In genomic region chr3:105515035-105515434, GRCm38 (mm10) we compare ENCODE assay signal across 22 mouse cellular contexts.
DNase-seq lines count a peak whose midpoint lies in the region; ATAC-seq lines count a peak whose summit lies in the region.
"Had no signal": no experiment of that assay in that cellular context is flagged by ENCODE, and none has a peak within 500 bp of the region (broad histone marks: within the 10 kb centered on the region; RNA-seq: fewer than 3 reads in every experiment).

No protein-coding gene starts in this region.

- no peak overlapping the region for H3K4me3 ChIP-seq in forebrain, embryonic 11.5 days (ENCODE audit: low read depth, low read length)
- H3K4me3 ChIP-seq in forebrain, embryonic 10.5 days, result no peak overlapping the region
- H3K4me3 ChIP-seq: embryonic facial prominence, embryonic 15.5 days; erythroblast, embryonic 14.5 days; forebrain, embryonic 12.5 days; heart, embryonic 10.5 days; hindbrain, embryonic 12.5 days had no signal

- no peak overlapping the region for H3K27ac ChIP-seq in forebrain, embryonic 11.5 days (ENCODE audit: low read depth, low read length)
- no peak overlapping the region for H3K27ac ChIP-seq in forebrain, embryonic 10.5 days
- H3K27ac ChIP-seq: embryonic facial prominence, embryonic 15.5 days; forebrain, embryonic 12.5 days; heart, embryonic 10.5 days; hindbrain, embryonic 12.5 days had no signal

- no peaks in the 10 kb centered on the region for H3K4me1 ChIP-seq in forebrain, embryonic 11.5 days (replicated peaks; ENCODE audit: control insufficient read depth, insufficient read depth, low read length)
- 0 out of 2 replicates have a peak, but pooled peaks cover 3% of the 10 kb centered on the region for H3K4me1 ChIP-seq in forebrain, embryonic 10.5 days
- H3K4me1 ChIP-seq: embryonic facial prominence, embryonic 15.5 days had no signal

- no peak overlapping the region for H3K4me2 ChIP-seq in forebrain, embryonic 11.5 days (ENCODE audit: low read depth, low read length, severe bottlenecking)
- H3K4me2 ChIP-seq: embryonic facial prominence, embryonic 15.5 days; forebrain, embryonic 12.5 days; hindbrain, embryonic 12.5 days had no signal

- no peaks in the 10 kb centered on the region for H3K36me3 ChIP-seq in forebrain, embryonic 11.5 days (ENCODE audit: control insufficient read depth, insufficient read depth, low read length)
- no peaks in the 10 kb centered on the region for H3K36me3 ChIP-seq in forebrain, embryonic 10.5 days (replicated peaks)
- H3K36me3 ChIP-seq: embryonic facial prominence, embryonic 15.5 days; forebrain, embryonic 12.5 days; heart, embryonic 10.5 days; hindbrain, embryonic 12.5 days had no signal

- no peaks in the 10 kb centered on the region for H3K27me3 ChIP-seq in forebrain, embryonic 11.5 days (ENCODE audit: control insufficient read depth, insufficient read depth, low read length)
- no peaks in the 10 kb centered on the region for H3K27me3 ChIP-seq in forebrain, embryonic 10.5 days (ENCODE audit: poor library complexity, severe bottlenecking)
- H3K27me3 ChIP-seq: embryonic facial prominence, embryonic 15.5 days; forebrain, embryonic 12.5 days; hindbrain, embryonic 12.5 days had no signal

- no peak for ATAC-seq in forebrain, embryonic 11.5 days (replicated peaks; ENCODE audit: low FRiP score)
- no peak for ATAC-seq in megakaryocyte, adult 5-6 weeks (ENCODE audit: poor library complexity, severe bottlenecking)
- ATAC-seq: forebrain, embryonic 16.5 days; hindbrain, embryonic 16.5 days; inflammation-experienced regulatory T-cells, adult 6 months; intestine, postnatal 0 days had no signal

- H3K9ac ChIP-seq in forebrain, embryonic 11.5 days (ENCODE audit: low read length), result no peak overlapping the region
- H3K9ac ChIP-seq: embryonic facial prominence, embryonic 15.5 days; forebrain, embryonic 12.5 days; hindbrain, embryonic 12.5 days had no signal

- peak; percentile 26 for DNase-seq in forebrain, embryonic 11.5 days (ENCODE audit: low spot score)
- no peak for DNase-seq in forebrain, embryonic 10.5 days (ENCODE audit: extremely low spot score, low spot score)
- DNase-seq in cerebellum, adult 11 months, result peak; percentile 57
- peak; percentile 51 for DNase-seq in cerebellum, adult 8-10 months
- peak; percentile 64 to 78 for DNase-seq in cerebellum, postnatal 14 days
- DNase-seq in spleen, postnatal 10 days (ENCODE audit: low spot score in 2 of 2), result no peak
- DNase-seq in embryo, embryonic 10 days (ENCODE audit: low spot score), result no peak
- DNase-seq: adrenal gland, postnatal 10 days; gastrocnemius, postnatal 10 days; heart, adult 18-20 months; heart, postnatal 10 days; heart, postnatal 4 days had no signal

- H3K9me3 ChIP-seq in forebrain, embryonic 11.5 days (ENCODE audit: control insufficient read depth, low read length), result no peaks in the 10 kb centered on the region
- no peaks in the 10 kb centered on the region for H3K9me3 ChIP-seq in forebrain, embryonic 10.5 days
- H3K9me3 ChIP-seq: embryonic facial prominence, embryonic 15.5 days; forebrain, embryonic 12.5 days; heart, embryonic 10.5 days; hindbrain, embryonic 12.5 days had no signal

Comparison
In these comparisons a context has a peak if more than half of its experiments do, and no peak if none do; other contexts are left out.
1. DNase-seq: peak in forebrain, embryonic 11.5 days (single experiment), cerebellum, adult 11 months (single experiment), cerebellum, adult 8-10 months (single experiment) and cerebellum, postnatal 14 days (2 of 2); none in forebrain, embryonic 10.5 days (single experiment), spleen, postnatal 10 days (0 of 2) and embryo, embryonic 10 days (single experiment).